Comparison of ENCODE assay signal across 8 mouse cellular contexts in genomic region chr11:86586177-86586867, GRCm38 (mm10). TPM values are rescaled to one million over a fixed set of nuclear protein-coding genes. Genes with fewer than 3 reads are reported as not detected.
DNase-seq lines count a peak whose midpoint lies in the region; ATAC-seq and TF ChIP-seq lines count a peak whose summit lies in the region.

No protein-coding gene starts in this region.

- in situ Hi-C loops in ES-E14 (cut with MboI; ENCODE audit: low sequenced_read_pairs in 2 of 2, unreplicated experiment in 2 of 2): no loop called here

- 3% methylated on average over 12 of the region's 12 CpGs for WGBS in heart, embryonic 15.5 days
- 29% methylated on average over 12 of the region's 12 CpGs for WGBS in limb, embryonic 12.5 days

- peak overlapping the region; percentile 89 for H3K27ac ChIP-seq in ES-E14 (ENCODE audit: insufficient read depth, low read depth, low read length, poor library complexity, severe bottlenecking)
- peak overlapping the region; percentile 93 for H3K27ac ChIP-seq in heart, embryonic 15.5 days
- H3K27ac ChIP-seq in limb, embryonic 12.5 days: no peak overlapping the region

- H3K4me2 ChIP-seq in heart, embryonic 15.5 days: peak overlapping the region; percentile 73
- H3K4me2 ChIP-seq in limb, embryonic 12.5 days: peak overlapping the region; percentile 49

- H3ac ChIP-seq in C2C12 (ENCODE audit: control insufficient read depth, insufficient read length, low read depth): peak overlapping the region; percentile 100

- peaks cover 85% of the 10 kb centered on the region for H3K79me2 ChIP-seq in C2C12 (ENCODE audit: control insufficient read depth, insufficient read depth)

- no peaks in the 10 kb centered on the region for H3K27me3 ChIP-seq in C2C12 (ENCODE audit: control insufficient read depth, insufficient read depth, insufficient read length)
- H3K27me3 ChIP-seq in heart, embryonic 15.5 days: no peaks in the 10 kb centered on the region
- H3K27me3 ChIP-seq in limb, embryonic 12.5 days: no peaks in the 10 kb centered on the region

- peaks cover 63% of the 10 kb centered on the region for H3K79me3 ChIP-seq in C2C12 (ENCODE audit: low read depth)

- intact Hi-C loops in left cerebral cortex, postnatal 36 days (cut with DNase I): no loop called here

- peak overlapping the region; percentile 88 for H3K9ac ChIP-seq in ES-E14 (ENCODE audit: insufficient read depth, low read depth, low read length, poor library complexity, severe bottlenecking)
- peak overlapping the region; percentile 81 for H3K9ac ChIP-seq in heart, embryonic 15.5 days
- no peak overlapping the region for H3K9ac ChIP-seq in limb, embryonic 12.5 days (replicated peaks)

- TF ChIP-seq CTCF in C2C12 (IDR thresholded peaks at IDR 0.05; ENCODE audit: control insufficient read depth, insufficient read depth, insufficient read length): no peak

- no peak for ATAC-seq in heart, embryonic 15.5 days (replicated peaks; ENCODE audit: insufficient number of reproducible peaks, insufficient read depth, low FRiP score, low read depth)
- no peak for ATAC-seq in limb, embryonic 12.5 days (ENCODE audit: insufficient number of reproducible peaks, insufficient read depth, low FRiP score, low TSS enrichment, low read depth)

- H3K36me3 ChIP-seq in C2C12 (ENCODE audit: control insufficient read depth, insufficient read depth): peaks cover 60% of the 10 kb centered on the region
- no peaks in the 10 kb centered on the region for H3K36me3 ChIP-seq in ES-E14 (ENCODE audit: control insufficient read depth, insufficient read depth, low read length, poor library complexity, severe bottlenecking)
- H3K36me3 ChIP-seq in heart, embryonic 15.5 days: no peaks in the 10 kb centered on the region
- no peaks in the 10 kb centered on the region for H3K36me3 ChIP-seq in limb, embryonic 12.5 days

- H3K4me3 ChIP-seq in C2C12 (ENCODE audit: insufficient read depth, poor library complexity, severe bottlenecking): peak overlapping the region; percentile 98
- H3K4me3 ChIP-seq in ES-E14 (ENCODE audit: insufficient read depth in 1 of 2, low read depth in 1 of 2, low read length in 2 of 2, poor library complexity in 1 of 2, severe bottlenecking in 1 of 2): peak overlapping the region; percentile 47 to 69
- peak overlapping the region; percentile 71 for H3K4me3 ChIP-seq in heart, embryonic 15.5 days
- H3K4me3 ChIP-seq in limb, embryonic 12.5 days (replicated peaks): 0 out of 2 replicates have a peak overlapping the region, but pooled peaks have one; percentile 4

- peaks cover 4 to 12% of the 10 kb centered on the region in 2 experiments for H3K4me1 ChIP-seq in ES-E14 (ENCODE audit: control insufficient read depth in 2 of 2, insufficient read depth in 2 of 2, low read length in 2 of 2, poor library complexity in 1 of 2)
- H3K4me1 ChIP-seq in heart, embryonic 15.5 days (replicated peaks): peaks cover 31% of the 10 kb centered on the region
- peaks cover 16% of the 10 kb centered on the region for H3K4me1 ChIP-seq in limb, embryonic 12.5 days (replicated peaks)

- no peaks in the 10 kb centered on the region for H3K9me3 ChIP-seq in ES-E14 (ENCODE audit: control insufficient read depth, insufficient read depth, low read depth, low read length)
- H3K9me3 ChIP-seq in heart, embryonic 15.5 days (replicated peaks): no peaks in the 10 kb centered on the region
- H3K9me3 ChIP-seq in limb, embryonic 12.5 days: no peaks in the 10 kb centered on the region

- no peak for DNase-seq in ES-E14 (ENCODE audit: low read depth, low spot score)
- peak; percentile 74 for DNase-seq in naive thymus-derived CD4-positive, alpha-beta T cell, adult 2 months (ENCODE audit: low read depth)
- no peak for DNase-seq in frontal cortex, adult 2 months (ENCODE audit: extremely low spot score in 1 of 2, low spot score in 1 of 2)
- no peak for DNase-seq in cerebellum, adult 9-10 months
- no peak for DNase-seq in left cerebral cortex, postnatal 36 days (ENCODE audit: low spot score in 2 of 2)

TF ChIP-seq in C2C12, 6 proteins besides CTCF, POLR2A, EP300 and RAD21:
- TF ChIP-seq CEBPB (IDR thresholded peaks at IDR 0.05; ENCODE audit: low read depth): no peak
- TF ChIP-seq USF1 (IDR thresholded peaks at IDR 0.05; ENCODE audit: low read depth): peak; percentile 8
- TF ChIP-seq MAX (IDR thresholded peaks at IDR 0.05): peak; percentile 42

TF ChIP-seq in ES-E14, 5 proteins besides CTCF, POLR2A, EP300 and RAD21:
- TF ChIP-seq HCFC1 (IDR thresholded peaks at IDR 0.05; ENCODE audit: borderline replicate concordance, insufficient read depth, low read length): no peak
- TF ChIP-seq CHD2 (IDR thresholded peaks at IDR 0.05; ENCODE audit: low read depth, low read length): no peak
- no peak for TF ChIP-seq MAFK (IDR thresholded peaks at IDR 0.05; ENCODE audit: insufficient read depth, low read depth, low read length)
- no peak for TF ChIP-seq ZNF384 (IDR thresholded peaks at IDR 0.05; ENCODE audit: low read depth, low read length)
- TF ChIP-seq ZC3H11A (IDR thresholded peaks at IDR 0.05; ENCODE audit: borderline replicate concordance, low read depth, low read length): no peak
TF ChIP-seq in ES-E14: peak in this region for 0.

RNA-seq across cellular contexts. Expression of gene Tubd1, which starts 41.5 kb away (rescaled TPM):
- 6.1 TPM for polyA plus RNA-seq in C2C12 (2012; fragmentation: generic; extraction: Trizol)
- 3.0 and 6.5 TPM in 2 replicates for total RNA-seq in ES-E14 (2012; rRNA removed)
- 11.7 and 13.1 TPM in 2 replicates for polyA plus RNA-seq in heart, embryonic 15.5 days (2015; fragmentation: Nextera tagmentation; extraction: Ambion mirVana)
- 9.8 and 11.5 TPM in 2 replicates for polyA plus RNA-seq in limb, embryonic 12.5 days (2016; fragmentation: Nextera tagmentation; extraction: Ambion mirVana)
- 5.6 and 6.7 TPM in 2 replicates for polyA plus RNA-seq in frontal cortex, adult 2 months (2012; rRNA removed)
- 1 to 10 TPM; 5.3 to 6.1 TPM for total RNA-seq in left cerebral cortex, postnatal 36 days (2021)

RNA-seq across cellular contexts. Expression of gene Rps6kb1, which starts 41.7 kb away (rescaled TPM):
- polyA plus RNA-seq in C2C12 (2012; fragmentation: generic; extraction: Trizol): 9.8 TPM
- 41.4 and 43.1 TPM in 2 replicates for total RNA-seq in ES-E14 (2012; rRNA removed)
- polyA plus RNA-seq in heart, embryonic 15.5 days (2015; fragmentation: Nextera tagmentation; extraction: Ambion mirVana): 38.4 and 44.1 TPM in 2 replicates
- 78.3 and 83.8 TPM in 2 replicates for polyA plus RNA-seq in limb, embryonic 12.5 days (2016; fragmentation: Nextera tagmentation; extraction: Ambion mirVana)
- 27.7 and 29.3 TPM in 2 replicates for polyA plus RNA-seq in frontal cortex, adult 2 months (2012; rRNA removed)
- 10 to 100 TPM; 33.7 to 38.4 TPM for total RNA-seq in left cerebral cortex, postnatal 36 days (2021)

Comparison
In these comparisons a context has a peak if more than half of its experiments do, and no peak if none do; other contexts are left out.
1. H3K4me3 ChIP-seq: peak in every context shown above with its lines; median percentile 98 in C2C12; 71 in heart, embryonic 15.5 days; 58 in ES-E14; 4 in limb, embryonic 12.5 days.